Mouse (Mus musculus): Measurements from ENCODE around the gene Usp39. TPM values are rescaled to one million over a fixed set of nuclear protein-coding genes. Genes with fewer than 3 reads are reported as not detected.
A peak's percentile ranks its signal among the peaks of the same experiment; 100 is the strongest.

Gene Usp39
- total RNA-seq, 2 experiments from 2014 or later: 29.7 to 32.9 TPM

GRCm38 (mm10) chr6:72354025-72354424 is 9.0 kb upstream of the Usp39 start:
- DNase-seq (ENCODE audit: low spot score in 2 of 2): no peak

GRCm38 (mm10) chr6:72352636-72353405 is 7.8 kb upstream of the Usp39 start:
- no peak for DNase-seq (ENCODE audit: low spot score in 2 of 2)

- DNase-seq (ENCODE audit: low spot score in 2 of 2): no peak
Measured at GRCm38 (mm10) chr6:72350214-72350613, 5.2 kb upstream of the Usp39 start.

GRCm38 (mm10) chr6:72348411-72348810 is 3.4 kb upstream of the Usp39 start:
- no peak for DNase-seq (ENCODE audit: low spot score in 2 of 2)

GRCm38 (mm10) chr6:72347166-72347941 is 2.4 kb upstream of the Usp39 start, which contains the start of gene 0610030E20Rik:
Gene 0610030E20Rik, plus strand, starts transcription at chr6:72347317.
- peak; percentile 70 for DNase-seq (ENCODE audit: low spot score in 2 of 2)

- no peak for DNase-seq (ENCODE audit: low spot score in 2 of 2)
Measured at GRCm38 (mm10) chr6:72346261-72346660, 1.3 kb upstream of the Usp39 start.

- DNase-seq (ENCODE audit: low spot score in 2 of 2): no peak
Measured at GRCm38 (mm10) chr6:72345633-72346032, 649 bp upstream of the Usp39 start.

GRCm38 (mm10) chr6:72344396-72345073 is 449 bp downstream of the Usp39 start:
- DNase-seq (ENCODE audit: low spot score in 2 of 2): no peak

GRCm38 (mm10) chr6:72340481-72340880 is 4.5 kb downstream of the Usp39 start:
- no peak for DNase-seq (ENCODE audit: low spot score in 2 of 2)

- no peak for DNase-seq (ENCODE audit: low spot score in 2 of 2)
Measured at GRCm38 (mm10) chr6:72333111-72333510, 11.9 kb downstream of the Usp39 start.

- no peak for DNase-seq (ENCODE audit: low spot score in 2 of 2)
Measured at GRCm38 (mm10) chr6:72330133-72330532, 14.9 kb downstream of the Usp39 start.

GRCm38 (mm10) chr6:72329019-72329418 is 16.0 kb downstream of the Usp39 start:
- DNase-seq (ENCODE audit: low spot score in 2 of 2): no peak

GRCm38 (mm10) chr6:72326274-72326673 is 18.7 kb downstream of the Usp39 start:
- peak; percentile 38 to 54 for DNase-seq (ENCODE audit: low spot score in 2 of 2)

- DNase-seq (ENCODE audit: low spot score in 2 of 2): no peak
Measured at GRCm38 (mm10) chr6:72323786-72324508, 21.0 kb downstream of the Usp39 start.

- no peak for DNase-seq (ENCODE audit: low spot score in 2 of 2)
Measured at GRCm38 (mm10) chr6:72322936-72323335, 22.0 kb downstream of the Usp39 start.

GRCm38 (mm10) chr6:72319019-72319418 is 26.0 kb downstream of the Usp39 start:
- peak; percentile 63 to 73 for DNase-seq (ENCODE audit: low spot score in 2 of 2)

GRCm38 (mm10) chr6:72318440-72318839 is 26.5 kb downstream of the Usp39 start:
- DNase-seq (ENCODE audit: low spot score in 2 of 2): no peak

- no peak for DNase-seq (ENCODE audit: low spot score in 2 of 2)
Measured at GRCm38 (mm10) chr6:72316044-72316443, 28.9 kb downstream of the Usp39 start.

GRCm38 (mm10) chr6:72315384-72315783 is 29.6 kb downstream of the Usp39 start:
- DNase-seq (ENCODE audit: low spot score in 2 of 2): no peak

GRCm38 (mm10) chr6:72313124-72313867 is 31.7 kb downstream of the Usp39 start:
- no peak for DNase-seq (ENCODE audit: low spot score in 2 of 2)

Data from layer of hippocampus, postnatal 14 days (tissue).